Mouse (Mus musculus): ENCODE measurements around the gene Clic1.

- TF ChIP-seq GATA1 (IDR thresholded peaks at IDR 0.05; ENCODE audit: borderline replicate concordance, low read length) (no peak), FLI1 (IDR thresholded peaks at IDR 0.05; ENCODE audit: low read length) (no peak)
Measured at GRCm38 (mm10) chr17:35080710-35081109, 30.9 kb downstream of the Clic1 start.
